Mouse (Mus musculus): ENCODE measurements around the gene Kif5c. TPM values are rescaled to one million over a fixed set of nuclear protein-coding genes. Genes with fewer than 3 reads are reported as not detected.
A peak's percentile ranks its signal among the peaks of the same experiment; 100 is the strongest.

Gene Kif5c
- total RNA-seq, 1 experiment from 2014 or later = 0.05 TPM

DNA sequence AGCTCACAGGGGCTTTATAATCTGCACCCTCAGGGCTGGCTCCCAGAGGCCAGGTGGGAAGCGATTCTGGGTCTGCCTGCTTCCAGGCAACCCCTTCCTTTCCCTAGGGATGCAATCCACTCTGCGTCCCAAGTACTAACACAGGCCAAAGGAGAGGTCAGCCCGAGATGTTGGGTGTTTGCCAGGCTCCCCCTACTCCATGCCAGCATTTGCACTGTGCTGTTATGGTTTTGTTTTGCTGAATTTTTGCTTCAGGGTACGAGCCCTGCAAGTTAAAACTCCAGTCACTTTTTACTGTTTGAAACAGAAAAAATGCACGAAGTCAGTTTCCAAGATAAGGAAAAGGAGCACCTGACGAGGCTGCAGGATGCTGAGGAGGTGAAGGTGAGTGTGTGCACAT, 121.9 kb downstream of the Kif5c start:
- no peak for ATAC-seq (replicated peaks; ENCODE audit: low read depth, poor library complexity, severe bottlenecking)

DNA sequence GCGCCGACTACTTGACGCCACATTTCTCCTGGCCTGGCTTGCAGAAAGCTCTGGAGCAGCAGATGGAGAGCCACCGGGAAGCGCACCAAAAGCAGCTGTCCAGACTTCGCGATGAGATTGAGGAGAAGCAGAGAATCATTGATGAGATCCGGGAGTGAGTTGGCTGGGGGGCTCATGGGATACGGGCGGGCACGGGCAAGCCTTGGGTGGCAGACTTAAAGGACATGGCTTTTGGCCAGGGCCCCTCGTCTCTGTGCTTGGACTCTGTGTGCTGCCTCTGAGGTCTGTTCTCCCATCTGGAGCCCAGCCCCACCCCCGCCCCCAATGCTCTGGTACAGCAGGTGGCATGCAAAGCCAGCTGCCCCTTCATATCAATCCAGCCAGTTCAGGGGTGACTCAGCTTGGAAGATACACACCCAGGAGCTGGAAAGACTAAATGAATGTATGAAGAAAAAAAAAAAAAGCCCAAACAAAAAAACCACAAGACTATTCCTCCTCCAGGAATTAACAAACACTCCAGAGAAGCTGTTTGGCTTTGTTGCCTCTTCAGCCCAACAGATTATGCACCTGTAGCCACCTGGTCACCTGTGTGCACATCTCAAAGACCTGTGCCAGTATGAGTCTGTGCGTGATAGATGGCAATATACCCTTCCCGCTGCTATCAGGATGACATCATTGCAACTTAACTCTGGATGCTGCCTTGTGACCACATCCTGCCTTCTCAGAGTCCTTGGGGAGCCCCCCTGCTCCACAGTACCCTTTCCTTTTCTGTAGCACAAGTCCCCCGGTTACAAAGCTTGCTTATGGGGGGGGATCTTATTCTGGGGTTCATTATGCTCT, 123.0 kb downstream of the Kif5c start:
- ATAC-seq (replicated peaks; ENCODE audit: low read depth, poor library complexity, severe bottlenecking) = peak; percentile 30; the same call in 1 of the 2 replicates

DNA sequence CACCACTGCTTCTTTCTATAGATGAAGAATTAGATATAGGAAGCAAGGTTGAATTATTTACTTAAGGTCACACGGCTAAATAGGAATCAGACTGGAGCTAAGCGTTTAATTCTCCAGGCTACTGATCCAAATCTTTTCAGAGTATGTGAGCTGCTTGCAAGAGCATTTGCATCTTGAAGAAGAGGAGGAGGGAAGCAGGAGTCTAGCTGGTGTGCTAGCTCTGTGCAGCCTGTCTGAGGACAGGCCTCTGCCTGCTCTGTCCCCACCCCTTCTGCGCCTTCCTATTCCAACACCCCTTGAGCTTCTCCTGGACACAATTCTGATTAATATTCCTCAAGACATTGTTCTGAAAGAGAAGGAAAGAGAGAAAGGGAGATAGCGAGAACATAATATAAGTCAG, 123.8 kb downstream of the Kif5c start:
- no peak for ATAC-seq (replicated peaks; ENCODE audit: low read depth, poor library complexity, severe bottlenecking)

DNA sequence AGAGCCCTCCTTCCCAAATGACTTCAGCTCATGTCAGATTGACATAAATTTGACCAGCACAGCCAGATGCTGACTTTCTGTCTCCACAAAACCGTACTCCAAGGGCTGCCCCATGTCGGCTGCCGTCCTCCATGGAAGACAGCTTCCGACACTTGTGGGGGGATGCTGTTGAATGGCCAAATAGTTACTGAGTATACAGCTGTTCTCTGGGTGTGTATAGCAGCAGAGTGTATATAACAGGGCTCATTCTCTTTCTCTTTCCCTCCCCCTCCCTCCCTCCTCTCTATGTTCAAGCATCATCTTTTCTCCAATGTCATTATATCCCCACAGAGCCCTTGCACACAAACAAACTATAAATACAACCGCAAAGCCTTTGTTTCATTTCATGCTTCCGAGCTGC, 124.7 kb downstream of the Kif5c start:
- no peak for ATAC-seq (replicated peaks; ENCODE audit: low read depth, poor library complexity, severe bottlenecking)

- peak; percentile 83 for ATAC-seq (replicated peaks; ENCODE audit: low read depth, poor library complexity, severe bottlenecking)
These were observed 125.4 kb downstream of the Kif5c start for GRCm38 (mm10) chr2:49744251-49745093.

- ATAC-seq (replicated peaks; ENCODE audit: low read depth, poor library complexity, severe bottlenecking) = no peak
These were observed 126.1 kb downstream of the Kif5c start for GRCm38 (mm10) chr2:49745094-49745781.

- ATAC-seq (replicated peaks; ENCODE audit: low read depth, poor library complexity, severe bottlenecking) = no peak
These were observed 127.8 kb downstream of the Kif5c start for GRCm38 (mm10) chr2:49746947-49747346.

DNA sequence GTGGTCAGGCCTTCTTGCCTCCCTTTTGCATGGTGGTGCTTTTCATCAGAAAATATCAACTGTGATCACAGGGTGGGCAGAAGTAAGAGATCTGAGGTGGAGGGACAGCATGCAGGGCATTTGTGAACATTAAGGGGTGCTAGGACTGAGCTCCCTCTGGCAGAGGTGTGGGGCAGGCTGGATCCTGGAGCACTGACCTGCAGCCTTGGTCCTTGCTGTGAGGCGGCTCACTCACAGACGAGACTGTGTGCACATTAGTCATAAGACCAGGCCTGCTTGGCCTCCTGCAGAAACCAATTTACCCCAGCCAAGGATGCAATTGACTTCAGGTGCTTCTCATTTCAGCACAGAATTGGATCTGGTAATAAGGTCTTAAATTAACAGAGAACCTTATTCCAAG, 128.6 kb downstream of the Kif5c start:
- no peak for ATAC-seq (replicated peaks; ENCODE audit: low read depth, poor library complexity, severe bottlenecking)

DNA sequence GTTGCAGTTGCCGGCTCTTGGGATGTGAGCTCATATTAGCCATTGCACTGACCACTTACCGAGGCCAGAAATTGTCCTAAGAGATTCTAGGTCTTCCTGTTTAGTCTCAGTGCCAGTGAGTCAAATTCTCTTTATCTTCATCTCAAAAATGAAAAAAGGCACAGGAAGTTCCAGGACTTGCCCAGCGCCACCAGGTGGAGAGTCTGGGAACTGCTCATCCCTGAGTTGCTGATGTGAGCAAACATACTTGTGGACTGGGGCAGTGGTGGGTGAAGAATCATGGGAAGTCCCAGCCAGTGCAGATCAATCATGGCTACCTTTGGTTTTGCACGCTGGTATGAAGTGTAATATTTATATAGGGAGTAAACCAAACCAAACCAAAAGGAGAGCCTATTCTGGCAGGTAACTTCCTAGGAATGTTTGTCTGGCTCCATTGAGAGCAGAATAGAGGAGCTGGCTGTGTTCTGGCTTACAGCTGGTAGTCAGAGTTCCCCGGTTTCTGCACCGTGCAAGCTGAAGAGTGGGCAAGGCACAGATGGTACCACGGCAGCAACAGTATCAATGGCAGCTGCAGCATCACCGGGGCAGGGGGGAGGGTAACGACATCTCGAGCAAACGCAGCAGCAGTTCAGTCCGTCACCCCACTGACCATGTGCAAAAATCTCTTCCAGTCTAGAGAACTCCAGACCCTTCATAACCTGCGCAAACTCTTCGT, 129.7 kb downstream of the Kif5c start:
- peak; percentile 37; the same call in 1 of the 2 replicates for ATAC-seq (replicated peaks; ENCODE audit: low read depth, poor library complexity, severe bottlenecking)

- no peak for ATAC-seq (replicated peaks; ENCODE audit: low read depth, poor library complexity, severe bottlenecking)
These were observed 130.9 kb downstream of the Kif5c start for GRCm38 (mm10) chr2:49749730-49750576.

DNA sequence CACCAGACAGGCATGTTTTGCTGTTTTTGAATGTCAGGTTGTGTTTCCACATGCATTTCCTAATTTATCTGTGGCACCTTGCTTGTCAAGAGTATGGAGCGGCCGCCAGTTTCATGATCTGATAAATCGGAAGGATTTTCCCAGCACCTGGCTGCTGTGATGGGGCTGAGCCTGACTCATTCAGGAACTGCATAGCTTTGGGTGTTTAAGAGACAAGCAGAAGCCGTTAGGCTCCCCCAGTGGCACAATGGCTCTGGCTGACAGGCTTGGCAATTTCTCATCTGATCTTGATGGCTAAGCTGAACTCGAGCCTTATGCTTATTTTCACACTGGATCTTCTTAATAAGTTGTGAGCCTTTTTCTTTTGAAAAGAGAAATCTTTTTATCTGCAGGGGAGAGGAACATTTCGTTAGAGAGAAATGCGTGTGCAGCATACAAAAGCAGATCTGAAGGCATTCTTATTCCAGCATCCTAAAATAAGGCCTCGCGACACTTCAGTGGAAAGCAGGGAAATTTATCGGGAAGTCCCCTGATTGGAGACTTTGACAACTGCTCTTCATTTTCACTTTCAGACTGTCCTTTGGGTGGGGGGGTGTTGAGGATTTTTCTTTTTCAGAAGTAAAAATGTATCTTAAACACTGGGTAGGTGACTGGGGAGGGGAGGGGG, 132.6 kb downstream of the Kif5c start:
- ATAC-seq (replicated peaks; ENCODE audit: low read depth, poor library complexity, severe bottlenecking) = no peak

DNA sequence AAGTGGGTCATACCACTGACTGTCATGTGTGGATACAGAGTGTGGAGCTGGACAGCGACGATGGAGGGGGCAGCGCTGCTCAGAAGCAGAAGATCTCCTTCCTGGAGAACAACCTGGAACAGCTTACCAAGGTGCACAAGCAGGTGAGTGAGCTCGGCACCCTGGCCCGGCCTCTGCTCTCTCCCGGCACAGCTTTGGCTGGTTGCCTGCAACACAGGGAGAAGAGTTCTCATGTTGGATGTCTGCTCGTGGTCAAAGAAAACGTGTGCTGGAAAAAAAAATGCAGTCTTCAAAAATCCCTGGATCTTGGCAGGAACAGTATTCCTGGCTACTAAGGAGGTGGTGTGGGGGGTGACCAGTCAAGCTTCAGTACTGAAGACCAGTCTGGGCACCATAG, 133.1 kb downstream of the Kif5c start:
- no peak for ATAC-seq (replicated peaks; ENCODE audit: low read depth, poor library complexity, severe bottlenecking)

DNA sequence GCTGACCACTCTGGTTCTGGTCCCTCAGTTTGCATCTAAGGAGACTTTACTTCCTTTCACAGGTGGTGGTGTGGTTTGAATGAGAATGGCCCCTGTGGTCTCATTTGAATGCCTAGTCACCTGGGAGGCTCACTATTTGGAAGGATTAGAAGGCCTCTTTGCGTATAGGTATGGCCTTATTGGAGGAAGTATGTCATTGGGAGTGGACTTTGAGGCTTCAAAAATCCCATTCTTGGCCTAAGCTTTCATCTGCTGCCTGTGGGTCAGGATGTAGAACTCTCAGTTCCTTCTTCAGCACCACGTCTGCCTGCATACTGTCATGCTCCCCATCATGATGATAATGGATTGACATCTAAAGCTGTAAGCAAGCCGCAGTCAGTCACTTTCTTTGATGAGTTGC, 134.0 kb downstream of the Kif5c start:
- ATAC-seq (replicated peaks; ENCODE audit: low read depth, poor library complexity, severe bottlenecking) = no peak

- peak; percentile 80 for ATAC-seq (replicated peaks; ENCODE audit: low read depth, poor library complexity, severe bottlenecking)
These were observed 136.0 kb downstream of the Kif5c start for GRCm38 (mm10) chr2:49755054-49755453.

DNA sequence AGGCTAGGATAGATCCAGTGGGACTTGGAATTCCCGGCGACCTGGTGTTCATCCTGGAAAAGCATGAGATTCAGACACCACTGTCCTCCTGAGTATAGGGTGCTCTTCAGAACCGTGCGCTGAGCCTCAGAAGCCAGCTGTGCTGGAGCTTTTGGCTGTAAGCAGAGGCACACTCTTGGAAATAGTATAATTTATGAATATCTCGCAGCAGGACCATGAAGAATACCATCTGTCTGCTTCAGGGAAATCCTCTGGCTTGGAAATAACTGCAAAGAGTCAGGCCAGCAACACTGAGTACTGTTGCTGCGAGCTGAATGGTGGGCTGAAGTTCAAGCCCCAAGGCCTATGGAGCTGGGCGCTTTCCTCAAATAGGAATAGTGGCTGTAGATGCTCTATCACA, 138.5 kb downstream of the Kif5c start:
- no peak for ATAC-seq (replicated peaks; ENCODE audit: low read depth, poor library complexity, severe bottlenecking)

GRCm38 (mm10) chr2:49764331-49764946, 145.3 kb downstream of the Kif5c start:
- ATAC-seq (replicated peaks; ENCODE audit: low read depth, poor library complexity, severe bottlenecking) = peak; percentile 93

DNA sequence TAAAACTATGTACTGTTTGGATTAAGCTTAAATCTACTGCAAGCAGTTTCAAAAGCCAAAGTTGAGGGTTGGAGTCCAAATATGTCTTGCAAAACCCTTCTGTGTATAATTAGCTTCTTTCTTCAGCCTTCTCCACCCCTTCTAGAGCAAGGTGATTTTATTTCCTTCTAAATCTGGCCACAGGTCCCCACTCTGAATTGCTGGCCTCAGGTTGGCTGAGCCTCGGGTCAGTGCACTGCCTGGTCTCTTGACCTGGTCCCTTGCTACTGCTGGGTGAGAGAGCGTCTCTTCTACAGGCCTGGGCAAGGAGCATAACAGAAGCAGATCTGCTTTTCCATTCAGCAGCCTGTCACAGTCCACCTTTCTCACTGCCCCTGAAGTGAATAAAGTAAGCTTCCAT, 149.8 kb downstream of the Kif5c start:
- no peak for ATAC-seq (replicated peaks; ENCODE audit: low read depth, poor library complexity, severe bottlenecking)

DNA sequence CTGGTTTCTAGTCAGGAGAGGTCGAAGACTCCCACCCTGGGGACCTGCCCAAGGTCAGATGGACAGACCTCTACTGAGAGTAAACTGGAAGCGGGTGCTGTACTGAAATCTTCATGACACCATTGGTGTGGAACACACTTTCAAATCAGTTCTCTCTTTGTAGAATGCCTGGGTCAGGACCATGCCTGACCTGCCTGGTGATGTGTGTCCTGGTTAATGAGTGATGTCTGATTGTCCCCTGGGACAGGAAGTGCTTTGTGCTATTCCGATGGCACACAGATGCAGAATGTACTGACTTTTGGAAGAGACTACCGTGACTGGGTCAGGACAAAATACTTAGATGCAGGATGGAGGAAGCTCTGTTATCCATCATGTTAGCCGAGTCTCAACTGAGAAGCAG, 151.3 kb downstream of the Kif5c start:
- ATAC-seq (replicated peaks; ENCODE audit: low read depth, poor library complexity, severe bottlenecking) = no peak

Measured in common myeloid progenitor, adult 5-6 weeks (primary cell).